Mouse (Mus musculus) lung, postnatal 25 days (tissue): Measurements from ENCODE around the gene D11Wsu47e.

ENCODE experiments used
- DNase-seq: peaks from one replicate; pipeline ENCODE4 v3.0.0; 2022; ENCODE audit warnings: low spot score

Gene D11Wsu47e

GRCm38 (mm10) chr11:113735151-113735550 is 50.9 kb downstream of the D11Wsu47e start:
- DNase-seq, result no peak

- DNase-seq, result no peak
Observed at GRCm38 (mm10) chr11:113736848-113737552, 52.8 kb downstream of the D11Wsu47e start.

- no peak for DNase-seq
Observed at GRCm38 (mm10) chr11:113737553-113737854, 53.3 kb downstream of the D11Wsu47e start.

- DNase-seq, result no peak
Observed at GRCm38 (mm10) chr11:113737912-113738311, 53.7 kb downstream of the D11Wsu47e start.

GRCm38 (mm10) chr11:113739213-113739612 is 55.0 kb downstream of the D11Wsu47e start:
- DNase-seq, result peak; percentile 90

- no peak for DNase-seq
Observed at GRCm38 (mm10) chr11:113740100-113740499, 55.9 kb downstream of the D11Wsu47e start.

- no peak for DNase-seq
Observed at GRCm38 (mm10) chr11:113742998-113743397, 58.8 kb downstream of the D11Wsu47e start.
